Mouse (Mus musculus) left cerebral cortex, postnatal 25 days (tissue): ENCODE measurements at regions not wholly inside any gene's neighbourhood (a gene's known extent, or its start where the extent isn't known, plus 50 kb on each side); places are given as distances from the start of the nearest gene placed in this dataset.
"Not testable (repeated sequence)": the region's sequence is repeated elsewhere in the genome, so short reads cannot be mapped to it uniquely, and the experiment has no call there.

ENCODE experiments used
- DNase-seq, 2 experiments: peaks; one replicate each; pipeline ENCODE4 v3.0.0; 2022; ENCODE audit warnings: low spot score in 2 of 2, mixed read lengths in 1 of 2
- intact Hi-C: fragments of 180-260 bp; cut with DNase I; formaldehyde crosslinking; loops from one replicate; pipeline ENCODE4 v1.15.1; 2025

DNA sequence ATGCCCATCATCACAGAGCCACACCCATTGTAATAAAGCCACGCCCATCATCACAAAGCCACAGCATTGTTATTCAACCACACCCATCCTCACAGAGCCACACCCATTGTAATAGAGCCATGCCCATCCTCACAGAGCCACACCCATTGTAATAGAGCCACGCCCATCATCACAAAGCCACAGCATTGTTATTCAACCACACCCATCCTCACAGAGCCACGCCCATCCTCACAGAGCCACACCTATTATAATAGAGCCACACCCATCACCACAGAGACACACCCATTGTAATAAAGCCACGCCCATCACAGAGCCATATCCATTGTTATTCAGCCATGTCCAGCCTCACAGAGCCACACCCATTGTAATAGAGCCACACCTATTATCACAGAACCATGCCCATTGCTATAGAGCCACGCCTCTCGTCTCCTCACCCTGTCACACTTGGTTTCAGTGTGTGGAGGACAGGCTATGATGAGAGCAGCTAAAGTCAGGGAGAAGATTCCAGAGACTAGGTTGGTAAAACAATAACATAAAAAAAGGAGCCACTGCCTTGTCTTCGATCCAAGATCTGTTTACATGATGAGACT, 85.6 kb downstream of the Gxylt1 start:
- DNase-seq: no peak
- intact Hi-C loops: no loop called here

DNA sequence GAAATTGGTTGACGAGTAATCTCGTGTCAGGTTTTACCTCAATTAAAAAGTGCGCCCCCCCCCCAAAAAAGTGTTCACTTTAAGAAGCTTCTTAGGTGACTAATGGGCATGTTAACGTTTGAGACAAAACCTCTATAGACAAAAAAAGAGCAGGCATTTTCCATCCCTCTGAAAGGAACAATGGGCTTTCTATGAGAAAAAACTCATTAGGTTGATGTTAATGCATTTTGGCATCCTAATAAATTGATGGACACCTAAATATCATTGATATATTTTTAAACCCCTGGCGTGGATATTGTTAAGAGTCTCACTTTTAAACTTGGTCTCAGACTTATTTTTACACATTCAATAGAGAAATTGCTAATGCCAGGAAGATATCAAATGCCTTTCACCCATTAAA, 98.8 kb downstream of the Gxylt1 start:
- no peak for DNase-seq
- intact Hi-C loops: no loop called here

DNA sequence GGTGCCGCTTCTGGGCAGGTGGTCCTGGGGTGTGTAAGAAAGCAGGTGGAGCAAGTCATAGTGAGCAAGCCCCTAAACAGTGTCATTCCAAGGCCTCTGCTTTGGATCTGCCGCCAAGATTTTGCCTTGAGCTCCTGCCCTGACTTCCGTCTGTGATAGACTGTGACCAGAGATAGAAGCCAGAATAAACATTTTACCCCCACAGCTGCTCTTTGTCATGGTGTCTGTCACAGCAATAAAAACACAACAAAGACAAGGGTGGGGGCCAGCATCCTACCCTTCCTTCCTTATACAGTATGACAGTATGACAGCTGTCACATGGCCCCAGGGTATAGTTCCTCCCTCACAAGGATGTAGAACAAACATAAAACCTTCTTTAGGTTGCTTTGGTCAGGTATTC, 106.2 kb downstream of the Gxylt1 start:
- no peak for DNase-seq
- intact Hi-C loops: no loop called here

DNA sequence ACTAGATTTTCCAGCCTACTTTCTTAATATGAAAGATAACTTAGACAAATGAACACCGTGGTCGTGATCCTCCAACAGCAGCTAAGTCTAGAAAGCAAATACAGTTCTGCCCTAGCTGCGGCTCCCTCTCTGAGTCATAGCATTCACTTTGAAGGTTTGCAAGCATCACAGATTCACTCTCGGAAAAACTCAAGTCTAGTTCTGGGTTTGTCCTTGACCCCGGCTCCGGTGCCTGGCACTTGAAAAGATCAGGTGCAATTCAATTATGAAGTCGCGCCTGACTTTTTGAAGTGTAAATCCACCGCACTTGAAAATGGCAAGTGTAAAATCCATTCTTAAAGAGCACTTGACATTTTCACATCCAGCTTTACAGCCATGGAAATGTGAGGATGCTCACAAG, 107.5 kb downstream of the Gxylt1 start:
- intact Hi-C loops: no loop called here

DNA sequence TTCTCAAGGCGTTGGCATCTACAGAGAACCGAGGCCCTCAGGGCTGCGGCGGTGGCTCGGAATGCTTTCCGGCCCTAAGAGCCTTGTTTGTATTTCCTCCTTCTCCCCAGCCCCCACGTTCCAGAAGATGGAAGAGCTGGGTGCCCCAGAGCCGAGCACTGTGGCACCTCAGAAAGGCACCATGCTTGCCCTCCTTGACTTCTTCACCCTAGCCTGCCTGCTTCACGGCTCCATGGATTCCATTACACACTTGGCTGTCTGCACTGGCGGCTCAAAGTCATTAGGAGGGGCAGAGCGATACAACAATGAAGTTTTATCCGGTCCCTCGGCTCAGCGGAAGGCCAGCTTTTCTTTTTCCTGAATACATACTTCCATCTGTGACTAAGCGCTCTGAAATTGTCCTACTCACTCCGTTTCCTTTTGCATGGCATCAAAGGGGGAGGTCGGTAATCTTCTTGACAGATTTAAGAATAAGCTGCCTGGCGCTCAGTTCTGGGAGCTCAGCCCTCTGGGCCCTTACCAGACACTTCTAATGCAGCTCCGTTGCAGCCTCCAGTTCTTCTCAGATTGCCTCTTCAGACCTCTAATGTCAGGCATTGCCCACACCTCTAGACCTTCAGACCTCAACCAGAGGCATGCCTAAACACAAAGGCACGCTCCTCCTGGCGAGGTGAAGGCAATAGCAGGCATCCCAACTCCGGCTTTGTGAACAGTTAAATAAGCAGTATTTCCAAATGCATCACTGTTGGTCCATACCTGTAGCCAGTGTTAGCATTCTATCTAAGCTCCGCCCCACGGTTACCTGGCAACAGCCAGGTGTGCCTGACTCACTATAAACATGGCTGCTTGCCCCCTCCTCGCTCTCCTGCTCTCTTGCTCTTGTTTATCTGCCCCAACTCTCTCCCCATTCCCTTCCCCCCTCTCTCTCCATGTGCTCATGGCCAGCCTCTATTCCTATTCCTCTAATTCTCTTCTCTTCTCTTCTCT, 112.8 kb downstream of the Gxylt1 start:
- peak in 1 of 2 experiments; percentile 3 for DNase-seq
- intact Hi-C loops: no loop called here

More for the DNA sequence above, 107.5 kb downstream of the Gxylt1 start:
- DNase-seq: no peak

DNA sequence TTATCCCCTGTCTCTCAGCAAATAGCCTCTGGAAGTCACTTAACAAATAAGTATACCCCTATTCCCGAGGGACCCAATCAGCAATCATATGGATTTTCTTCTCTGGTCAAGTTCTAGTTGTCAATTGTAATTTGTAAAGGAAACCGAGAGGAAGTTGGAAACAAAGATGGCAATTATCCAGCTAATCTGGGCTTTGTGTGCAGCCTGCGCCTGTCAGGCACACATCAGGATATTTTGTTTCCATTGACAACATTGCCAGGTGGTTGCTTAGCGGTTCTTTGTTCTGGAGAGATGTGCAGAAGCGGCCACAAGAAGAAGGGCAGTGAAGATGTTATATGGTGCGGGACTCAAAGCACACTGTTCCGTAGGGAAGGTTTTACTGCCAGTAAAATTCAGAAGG, 113.7 kb downstream of the Gxylt1 start:
- intact Hi-C loops: no loop called here
- no peak for DNase-seq

DNA sequence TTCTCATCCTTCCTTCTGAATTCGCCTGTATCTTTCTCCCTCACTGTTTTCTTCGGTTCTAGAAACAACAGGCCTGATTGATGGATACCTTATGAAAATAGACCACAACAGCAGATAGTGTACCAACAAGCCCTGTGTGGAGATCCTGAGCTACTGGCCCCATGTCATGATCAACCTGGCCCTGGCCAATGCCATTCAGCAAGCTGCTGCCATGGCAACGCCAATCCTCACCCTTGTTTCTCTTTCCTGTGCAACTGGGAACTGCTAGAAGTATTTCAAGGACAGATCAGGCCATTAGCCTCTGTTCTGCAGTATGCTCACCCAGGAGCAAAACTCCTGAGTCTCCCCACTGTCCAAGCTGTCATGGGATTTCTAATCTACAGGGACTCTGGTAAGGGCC, 119.2 kb downstream of the Gxylt1 start:
- DNase-seq: no peak
- intact Hi-C loops: no loop called here

DNA sequence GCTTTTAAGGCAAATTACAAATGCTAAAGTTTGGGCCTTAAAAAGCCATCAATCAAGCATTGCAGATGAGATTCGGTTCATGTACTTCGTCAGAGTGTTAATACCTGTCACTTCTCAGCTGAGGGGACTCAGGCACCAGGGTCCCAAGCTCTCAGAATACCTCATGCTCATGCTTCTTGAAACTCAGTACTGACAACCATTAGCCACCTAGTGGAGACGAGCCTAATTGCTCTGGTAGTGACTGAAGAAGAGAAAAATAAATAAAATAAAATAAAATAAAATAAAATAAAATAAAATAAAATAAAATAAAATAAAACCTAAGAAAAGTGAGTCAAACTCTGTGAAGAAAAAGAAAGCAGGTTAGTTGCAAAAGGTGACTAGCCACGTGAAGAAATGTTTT, 121.0 kb downstream of the Gxylt1 start:
- no peak for DNase-seq
- intact Hi-C loops: no loop called here

DNA sequence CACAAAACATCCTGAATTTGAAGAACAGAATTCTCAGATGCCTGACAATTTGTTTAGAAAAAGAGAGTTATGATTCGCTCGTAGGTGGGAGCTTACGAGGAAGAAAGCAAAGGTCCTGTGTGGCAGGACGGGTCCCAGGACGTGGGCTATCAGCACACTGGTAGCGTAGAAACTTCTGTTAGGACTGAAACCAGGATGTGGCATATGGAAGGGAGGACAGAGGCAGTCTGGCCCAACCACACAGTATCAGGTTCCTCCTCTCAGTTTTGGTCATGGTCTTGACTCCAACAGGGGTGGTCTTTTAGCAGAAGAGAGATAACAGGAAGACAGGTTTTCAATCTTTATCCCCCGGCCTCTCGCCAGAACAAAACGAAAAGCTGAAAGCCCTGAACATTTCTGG, 130.1 kb downstream of the Gxylt1 start:
- intact Hi-C loops: no loop called here
- DNase-seq: no peak

DNA sequence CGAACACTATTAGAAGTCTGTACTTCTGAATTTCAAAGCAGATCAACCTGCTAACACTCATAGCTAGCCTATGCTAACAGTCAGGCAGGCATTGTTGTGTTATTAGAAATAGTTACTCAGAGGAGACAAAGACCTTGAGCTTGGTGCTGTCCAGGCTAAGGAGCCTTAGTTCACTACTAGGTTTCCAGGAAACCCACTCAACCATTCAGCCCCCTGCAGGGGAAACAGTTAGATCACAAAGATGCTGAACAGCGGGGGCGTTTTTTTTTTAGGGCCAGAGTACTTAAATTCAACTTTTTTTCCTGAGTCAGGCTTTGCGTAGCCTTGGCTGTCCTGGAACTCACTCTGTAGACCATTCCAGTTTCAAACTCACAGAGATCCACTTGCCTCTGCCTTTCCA, 130.7 kb downstream of the Gxylt1 start:
- no peak for DNase-seq
- intact Hi-C loops: no loop called here

DNA sequence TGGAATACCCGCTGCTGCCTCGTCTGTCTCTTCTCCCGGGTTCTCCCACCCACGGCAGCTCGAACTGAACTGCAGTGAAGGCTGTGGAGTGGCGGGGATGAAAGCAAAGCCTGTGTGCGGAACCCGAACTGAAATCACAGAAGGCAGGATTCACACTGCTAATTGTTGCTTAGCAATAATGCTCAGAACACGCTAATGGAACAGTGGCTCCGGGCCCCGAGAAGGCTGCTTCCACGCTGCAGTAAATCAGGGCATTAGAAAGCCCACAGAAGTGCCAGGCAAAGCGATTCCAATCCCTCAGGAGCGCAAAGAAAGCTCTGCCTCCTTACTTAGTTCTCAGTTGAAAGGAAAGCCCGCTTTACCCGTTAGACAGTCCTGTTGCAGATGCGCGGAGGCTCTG, 141.6 kb downstream of the Gxylt1 start:
- peak; percentile 56 to 60 for DNase-seq
- intact Hi-C loops: no loop called here

DNA sequence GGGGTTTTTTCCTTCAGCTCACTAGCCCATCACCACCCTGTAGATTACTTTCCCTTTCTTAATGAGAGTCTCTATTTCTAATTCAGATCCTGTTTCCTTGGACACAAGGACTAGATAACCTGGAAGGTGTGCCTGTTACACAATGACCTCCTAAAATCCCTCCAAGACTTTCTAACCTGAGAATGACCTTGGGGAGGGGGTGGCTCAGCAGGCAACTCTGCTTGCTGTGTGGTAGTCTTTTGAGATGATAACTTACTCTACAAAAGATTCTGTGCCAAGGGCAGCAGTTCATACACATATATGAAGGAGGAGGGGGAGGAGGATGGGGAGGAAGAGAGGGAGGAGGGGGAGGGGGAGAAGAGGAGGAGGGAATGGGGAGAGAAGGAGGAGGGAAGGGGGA, 143.9 kb downstream of the Gxylt1 start:
- intact Hi-C loops: no loop called here
- DNase-seq: no peak

DNA sequence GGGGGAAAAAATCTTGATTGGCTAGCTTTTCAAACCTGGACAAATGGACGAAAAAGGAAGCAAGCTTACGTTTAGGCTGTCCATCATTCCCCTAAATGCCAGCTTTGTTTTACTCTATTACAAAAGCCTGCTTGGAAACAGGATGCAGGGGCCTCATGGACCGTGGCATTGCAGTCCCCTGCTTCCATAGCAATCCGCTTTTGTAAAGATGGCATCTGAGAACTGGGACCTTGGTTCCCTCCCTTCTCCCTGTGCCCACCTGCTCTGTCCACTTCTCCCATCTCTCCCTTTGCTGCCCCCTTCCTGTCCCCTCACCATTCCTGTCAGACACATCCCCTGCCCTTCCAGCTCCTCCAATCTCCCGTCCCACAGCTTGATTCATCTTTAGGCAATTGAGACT, 149.7 kb downstream of the Gxylt1 start:
- intact Hi-C loops: no loop called here
- no peak for DNase-seq

DNA sequence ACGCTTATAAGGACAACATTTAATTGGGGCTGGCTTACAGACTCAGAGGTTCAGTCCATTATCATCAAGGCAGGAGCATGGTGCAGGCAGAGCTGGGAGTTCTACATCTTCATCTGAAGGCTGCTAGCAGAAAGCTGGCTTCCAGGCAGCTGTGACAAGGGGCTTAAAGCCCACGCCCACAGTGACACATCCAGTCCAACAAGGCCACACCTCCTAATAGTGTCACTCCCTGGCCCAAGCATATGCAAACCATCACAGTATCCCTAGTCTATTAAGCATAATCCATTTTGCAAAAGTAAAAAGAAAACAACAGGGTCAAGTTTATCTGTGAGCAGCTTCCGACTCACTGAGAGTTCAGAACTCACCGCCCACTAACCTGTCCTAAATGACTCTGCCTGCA, 153.8 kb downstream of the Gxylt1 start:
- no peak for DNase-seq
- intact Hi-C loops: no loop called here

DNA sequence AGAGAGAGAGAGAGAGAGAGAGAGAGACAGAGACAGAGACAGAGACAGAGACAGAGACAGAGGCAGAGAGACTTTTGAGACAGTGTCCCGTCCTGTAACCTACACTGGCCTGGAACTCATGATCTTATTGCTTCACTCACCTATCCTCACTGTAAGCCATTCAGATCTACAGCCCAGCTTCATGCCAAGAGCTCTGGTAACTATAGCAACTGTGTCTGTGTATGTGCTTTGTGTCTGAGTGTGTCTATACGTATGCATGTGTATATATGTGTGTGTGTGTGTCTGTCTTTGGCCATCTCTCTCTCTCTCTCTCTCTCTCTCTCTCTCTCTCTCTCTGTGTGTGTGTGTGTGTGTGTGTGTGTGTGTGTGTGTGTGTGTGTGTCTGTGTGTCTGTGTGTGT, 157.2 kb downstream of the Gxylt1 start:
- DNase-seq, intact Hi-C loops: not testable (repeated sequence)

DNA sequence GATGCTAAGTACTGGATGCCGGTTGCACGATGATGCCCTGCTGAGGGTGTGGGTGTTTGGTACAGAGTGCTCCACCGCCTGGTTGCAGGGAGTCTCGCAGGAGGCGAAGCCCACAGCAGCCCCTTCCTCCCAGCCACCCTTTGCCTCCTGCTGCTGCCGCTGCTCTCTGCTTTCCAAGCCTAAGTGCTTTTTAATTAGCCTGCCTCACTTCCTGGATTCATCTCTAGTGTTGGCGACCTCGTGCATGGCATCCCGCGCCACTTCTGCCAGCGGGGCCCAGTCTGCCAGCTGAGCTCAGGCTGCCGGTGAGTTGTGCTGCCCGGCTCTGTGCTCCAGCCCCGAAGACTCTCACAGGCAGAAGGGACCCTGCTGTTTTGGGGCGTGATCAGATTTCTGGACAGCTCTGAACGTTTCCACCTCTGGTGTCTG, 159.3 kb downstream of the Gxylt1 start:
- DNase-seq: peak; percentile 31 to 36
- intact Hi-C loops: no loop called here

DNA sequence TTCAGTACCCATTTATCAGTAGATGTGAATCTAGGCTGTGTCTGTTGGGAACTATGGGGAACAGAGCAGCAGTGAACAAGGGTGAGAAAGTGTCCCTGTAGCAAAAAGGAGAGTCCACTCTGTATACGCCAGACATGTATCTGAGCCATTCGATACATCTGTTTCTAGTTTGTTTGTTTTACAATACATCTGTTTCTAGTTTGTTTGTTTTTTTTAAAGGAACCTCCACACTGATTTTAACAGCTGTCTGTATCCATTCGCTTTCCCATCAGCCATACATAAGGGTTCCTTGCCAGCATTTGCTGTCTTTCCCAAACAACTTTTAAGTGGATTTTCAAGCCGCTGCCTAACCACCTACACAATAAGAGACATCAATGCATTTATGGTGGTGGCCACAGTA, 170.0 kb downstream of the Gxylt1 start:
- no peak for DNase-seq
- intact Hi-C loops: no loop called here

DNA sequence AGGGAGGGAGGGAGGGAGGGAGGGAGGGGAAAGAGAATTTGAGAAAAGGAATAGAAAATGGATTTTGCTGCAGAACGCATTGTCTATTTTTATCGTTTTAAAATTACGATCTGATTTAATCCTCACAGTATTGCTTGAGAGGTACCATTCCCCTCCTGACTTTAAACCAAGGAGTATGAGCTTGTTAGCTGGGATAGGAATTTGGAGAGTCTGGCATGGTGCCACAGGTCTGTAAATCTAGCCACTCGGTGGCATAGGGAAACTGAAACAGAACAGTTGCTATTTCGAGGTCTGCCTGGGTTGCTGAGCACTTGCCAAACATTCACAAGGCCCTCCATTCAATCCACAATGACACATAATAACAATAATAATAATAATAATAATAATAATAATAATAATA, 171.6 kb downstream of the Gxylt1 start:
- no peak for DNase-seq
- intact Hi-C loops: no loop called here

DNA sequence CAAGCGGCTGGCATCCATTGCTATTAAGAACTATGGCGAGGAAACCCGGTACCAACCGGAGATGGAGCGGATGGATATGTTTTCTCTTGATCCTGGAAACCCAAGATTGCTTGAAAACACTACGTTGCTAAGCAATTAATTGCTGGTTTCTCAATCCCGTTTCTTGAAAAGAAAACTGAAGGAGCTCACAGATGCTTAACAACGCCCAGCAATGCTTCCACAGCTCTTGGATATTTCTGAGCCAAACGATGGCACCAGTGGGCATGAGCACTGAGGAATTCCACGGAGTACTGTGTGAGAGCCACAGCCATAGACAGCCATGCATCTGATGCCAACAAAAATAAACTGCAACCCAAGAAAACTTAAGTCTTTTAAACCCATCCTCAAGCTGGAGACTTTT, 173.1 kb downstream of the Gxylt1 start:
- intact Hi-C loops: no loop called here
- DNase-seq: peak; percentile 5 to 9

DNA sequence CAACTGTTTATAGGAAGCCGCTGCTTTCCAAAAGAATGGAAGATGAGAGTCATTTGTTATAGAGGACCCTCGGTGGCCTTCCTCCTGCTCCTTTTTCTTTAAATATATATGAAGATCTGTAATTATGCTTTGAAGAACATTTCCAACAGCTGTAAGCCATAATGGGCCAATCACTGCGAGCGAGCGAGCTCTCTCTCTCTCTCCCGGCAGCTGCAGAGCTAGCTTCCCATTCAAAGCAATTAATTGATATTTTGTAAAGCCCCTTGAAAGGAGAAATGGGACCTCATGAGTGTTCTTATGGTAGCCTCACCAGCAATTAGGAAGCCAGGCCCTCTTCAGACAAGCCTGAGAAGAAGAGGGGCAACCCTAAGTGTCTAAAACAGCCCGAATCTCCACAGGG, 174.1 kb downstream of the Gxylt1 start:
- no peak for DNase-seq
- intact Hi-C loops: no loop called here

DNA sequence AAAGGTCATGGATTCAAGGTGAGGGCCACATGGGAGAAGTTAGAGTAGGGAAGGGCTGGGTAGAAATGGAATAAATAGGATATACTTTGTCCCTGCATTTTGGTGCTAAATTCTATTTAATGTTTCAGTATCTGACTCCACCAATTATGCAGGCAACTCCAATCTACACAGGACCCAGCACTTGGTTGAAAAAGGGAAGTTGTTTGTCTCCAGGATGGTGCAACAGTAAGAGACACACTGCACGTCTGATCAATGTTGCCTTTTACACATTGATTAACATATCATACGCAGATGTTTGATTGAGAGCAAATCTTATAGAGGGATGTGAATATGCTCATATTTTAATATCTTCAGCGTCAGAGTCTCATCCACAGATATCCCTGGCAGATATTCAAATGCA, 175.1 kb downstream of the Gxylt1 start:
- intact Hi-C loops: no loop called here
- DNase-seq: no peak
